Mouse (Mus musculus) testis, postnatal 10 days (tissue): ENCODE results near the gene 2810408A11Rik.

Experiments used
- DNase-seq: peaks from one replicate; pipeline ENCODE4 v3.0.0; 2021; ENCODE audit warnings: low spot score

2810408A11Rik gene

GRCm38 (mm10) chr11:69849128-69849527 lies 51.7 kb downstream of the 2810408A11Rik start:
- no peak for DNase-seq

GRCm38 (mm10) chr11:69848021-69848420 lies 52.8 kb downstream of the 2810408A11Rik start:
- no peak for DNase-seq
